Mouse (Mus musculus): ENCODE data around the gene Tfeb. TPM values are rescaled to one million over a fixed set of nuclear protein-coding genes. Genes with fewer than 3 reads are reported as not detected.

Gene Tfeb
- polyA plus RNA-seq, 1 experiment: 3.2 TPM

GRCm38 (mm10) chr17:47777141-47777540 is 40.3 kb downstream of the Tfeb start:
- TF ChIP-seq CTCF (IDR thresholded peaks at IDR 0.05; ENCODE audit: borderline replicate concordance, extremely low read depth, insufficient read depth, insufficient read length) (no peak), POLR2A (IDR thresholded peaks at IDR 0.05; ENCODE audit: borderline replicate concordance, extremely low read depth, insufficient read depth, insufficient read length, poor library complexity, severe bottlenecking) (no peak)
- DNase-seq (ENCODE audit: low read depth): no peak

DNA sequence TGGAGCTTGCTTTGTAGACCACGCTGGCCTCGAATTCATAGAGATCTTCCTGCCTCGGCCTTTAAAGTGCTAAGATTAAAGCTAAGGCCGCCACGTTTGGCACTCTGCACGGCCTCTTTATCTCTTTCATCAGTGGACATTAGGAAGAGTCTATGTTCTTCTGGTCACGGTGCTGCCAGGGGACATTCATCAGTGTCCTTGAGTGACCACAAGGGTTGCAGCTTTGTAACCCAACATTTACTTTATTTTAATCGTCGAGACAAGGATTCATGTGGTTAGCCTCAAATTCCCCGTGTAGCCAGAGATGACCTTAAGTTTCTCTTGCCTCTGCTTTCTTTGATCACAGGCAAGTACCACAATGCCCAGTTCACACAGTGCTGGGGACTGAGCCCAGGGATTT is 43.6 kb downstream of the Tfeb start:
- TF ChIP-seq POLR2A (IDR thresholded peaks at IDR 0.05; ENCODE audit: borderline replicate concordance, extremely low read depth, insufficient read depth, insufficient read length, poor library complexity, severe bottlenecking): no peak
- no peak for DNase-seq (ENCODE audit: low read depth)

DNA sequence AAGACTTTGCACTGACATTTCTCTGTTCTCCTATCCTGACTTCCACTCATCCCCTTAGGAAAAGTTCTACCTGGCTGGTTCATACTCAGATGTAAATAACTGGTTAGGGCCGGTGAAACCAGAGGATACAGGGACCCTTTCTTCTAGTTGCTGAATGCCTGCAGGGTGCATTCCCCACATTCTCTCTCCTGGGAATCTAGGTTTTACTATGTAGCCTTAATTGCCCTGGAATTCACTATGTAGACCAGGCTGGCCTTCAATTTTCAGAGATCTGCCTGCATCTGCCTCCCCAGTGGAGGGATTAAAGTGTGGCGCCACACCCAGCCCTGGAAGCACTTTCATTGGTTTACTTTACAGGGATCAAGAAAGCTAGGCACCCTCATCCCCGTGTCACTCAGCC is 45.7 kb downstream of the Tfeb start:
- DNase-seq (ENCODE audit: low read depth): no peak
- no peak for TF ChIP-seq POLR2A (IDR thresholded peaks at IDR 0.05; ENCODE audit: borderline replicate concordance, extremely low read depth, insufficient read depth, insufficient read length, poor library complexity, severe bottlenecking)
- TF ChIP-seq CTCF (IDR thresholded peaks at IDR 0.05; ENCODE audit: borderline replicate concordance, extremely low read depth, insufficient read depth, insufficient read length): no peak

- TF ChIP-seq CTCF (IDR thresholded peaks at IDR 0.05; ENCODE audit: borderline replicate concordance, extremely low read depth, insufficient read depth, insufficient read length) (no peak), POLR2A (IDR thresholded peaks at IDR 0.05; ENCODE audit: borderline replicate concordance, extremely low read depth, insufficient read depth, insufficient read length, poor library complexity, severe bottlenecking) (no peak)
- DNase-seq (ENCODE audit: low read depth): no peak
Measured at GRCm38 (mm10) chr17:47783445-47784223, 46.8 kb downstream of the Tfeb start.

DNA sequence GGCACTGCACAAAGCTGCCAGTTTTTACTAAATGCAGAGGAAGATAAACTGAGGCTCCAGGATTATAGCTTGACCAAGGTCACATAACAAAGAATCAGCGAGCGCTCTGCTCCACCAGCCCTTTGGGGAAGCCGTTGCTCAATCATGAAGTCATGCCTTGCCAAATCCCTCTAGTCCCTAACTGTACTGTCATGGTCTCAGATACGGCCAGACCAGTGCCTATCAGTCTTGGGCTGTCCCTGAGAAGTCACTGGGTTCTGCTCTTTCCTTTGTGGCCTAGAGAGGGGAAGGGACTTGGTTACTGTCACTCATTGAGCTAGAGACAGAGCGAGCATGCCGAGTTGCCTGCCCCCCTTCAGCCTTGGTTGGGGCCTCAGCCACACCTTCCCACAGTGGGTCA is 47.6 kb downstream of the Tfeb start:
- DNase-seq (ENCODE audit: low read depth): no peak
- TF ChIP-seq CTCF (IDR thresholded peaks at IDR 0.05; ENCODE audit: borderline replicate concordance, extremely low read depth, insufficient read depth, insufficient read length): no peak
- no peak for TF ChIP-seq POLR2A (IDR thresholded peaks at IDR 0.05; ENCODE audit: borderline replicate concordance, extremely low read depth, insufficient read depth, insufficient read length, poor library complexity, severe bottlenecking)

- no peak for TF ChIP-seq CTCF (IDR thresholded peaks at IDR 0.05; ENCODE audit: borderline replicate concordance, extremely low read depth, insufficient read depth, insufficient read length)
- TF ChIP-seq POLR2A (IDR thresholded peaks at IDR 0.05; ENCODE audit: borderline replicate concordance, extremely low read depth, insufficient read depth, insufficient read length, poor library complexity, severe bottlenecking): no peak
Measured at GRCm38 (mm10) chr17:47787632-47788031, 50.8 kb downstream of the Tfeb start.

DNA sequence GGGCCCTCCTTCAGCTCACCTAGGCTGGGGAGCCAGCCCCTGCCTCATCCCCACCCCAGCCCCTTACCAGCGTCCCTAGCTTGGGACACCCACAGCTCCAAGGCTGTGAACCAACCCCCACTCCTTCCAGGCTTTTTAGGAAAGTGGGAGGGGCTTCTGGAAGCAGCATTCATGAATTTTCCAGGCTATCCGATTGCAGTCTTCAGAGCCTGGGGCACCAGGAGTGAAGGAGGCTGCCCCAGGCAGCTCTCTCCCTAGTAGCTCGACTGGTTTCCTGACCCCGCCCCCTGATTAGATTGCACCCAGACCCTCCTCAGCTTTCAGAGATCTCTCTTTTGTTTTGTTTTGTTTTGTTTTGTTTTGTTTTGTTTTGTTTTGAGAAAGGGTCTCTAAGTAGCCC is 51.5 kb downstream of the Tfeb start:
- DNase-seq (ENCODE audit: low read depth): no peak
- no peak for TF ChIP-seq POLR2A (IDR thresholded peaks at IDR 0.05; ENCODE audit: borderline replicate concordance, extremely low read depth, insufficient read depth, insufficient read length, poor library complexity, severe bottlenecking)
- no peak for TF ChIP-seq CTCF (IDR thresholded peaks at IDR 0.05; ENCODE audit: borderline replicate concordance, extremely low read depth, insufficient read depth, insufficient read length)

More at GRCm38 (mm10) chr17:47787632-47788031, 50.8 kb downstream of the Tfeb start:
- no peak for DNase-seq (ENCODE audit: low read depth)

GRCm38 (mm10) chr17:47788996-47789395 is 52.2 kb downstream of the Tfeb start:
- DNase-seq (ENCODE audit: low read depth): peak; percentile 74
- no peak for TF ChIP-seq POLR2A (IDR thresholded peaks at IDR 0.05; ENCODE audit: borderline replicate concordance, extremely low read depth, insufficient read depth, insufficient read length, poor library complexity, severe bottlenecking)
- no peak for TF ChIP-seq CTCF (IDR thresholded peaks at IDR 0.05; ENCODE audit: borderline replicate concordance, extremely low read depth, insufficient read depth, insufficient read length)

DNA sequence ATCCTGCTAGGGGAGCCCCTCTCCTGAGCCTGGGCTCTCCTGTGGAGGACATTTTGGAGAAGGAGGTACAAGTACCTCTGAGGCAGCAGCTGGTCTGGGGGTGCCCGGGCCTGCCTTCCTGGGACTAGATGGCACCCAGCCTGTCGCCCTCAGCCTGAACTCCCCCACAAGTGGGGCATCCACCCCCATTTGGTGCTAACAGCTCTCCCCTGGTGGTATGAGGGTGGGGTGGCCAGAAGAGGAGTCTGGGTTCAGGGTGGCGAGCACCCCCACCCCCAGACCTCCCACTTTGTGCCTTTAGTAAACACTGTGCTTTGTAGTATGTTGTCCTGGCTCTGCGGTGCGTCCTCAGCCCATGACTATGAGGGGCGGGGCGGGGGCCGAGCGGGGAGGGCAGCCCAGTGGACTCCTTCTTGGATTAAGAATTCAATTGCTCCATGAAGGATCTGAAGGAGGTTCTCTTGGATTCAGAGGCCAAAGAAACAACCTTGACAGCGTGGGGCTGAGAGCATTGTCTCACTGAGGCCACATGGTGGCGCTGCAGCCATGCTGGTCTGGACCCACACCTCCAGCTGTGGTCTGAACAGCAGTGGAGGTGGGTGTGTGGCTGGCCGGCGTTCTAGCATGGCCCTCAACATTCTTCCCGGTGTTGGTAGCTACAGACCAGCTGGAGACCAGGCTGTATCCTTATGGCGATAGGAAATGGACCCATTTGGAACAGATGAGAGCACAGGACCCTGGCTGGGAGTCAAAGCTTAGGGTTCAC is 55.5 kb downstream of the Tfeb start:
- DNase-seq (ENCODE audit: low read depth): peak; percentile 83
- peak; percentile 99 for TF ChIP-seq CTCF (IDR thresholded peaks at IDR 0.05; ENCODE audit: borderline replicate concordance, extremely low read depth, insufficient read depth, insufficient read length)
- TF ChIP-seq POLR2A (IDR thresholded peaks at IDR 0.05; ENCODE audit: borderline replicate concordance, extremely low read depth, insufficient read depth, insufficient read length, poor library complexity, severe bottlenecking): no peak

- TF ChIP-seq POLR2A (IDR thresholded peaks at IDR 0.05; ENCODE audit: borderline replicate concordance, extremely low read depth, insufficient read depth, insufficient read length, poor library complexity, severe bottlenecking) (no peak), CTCF (IDR thresholded peaks at IDR 0.05; ENCODE audit: borderline replicate concordance, extremely low read depth, insufficient read depth, insufficient read length) (peak; percentile 93)
- DNase-seq (ENCODE audit: low read depth): peak; percentile 84
Measured at GRCm38 (mm10) chr17:47793377-47793776, 56.5 kb downstream of the Tfeb start.

- TF ChIP-seq CTCF (IDR thresholded peaks at IDR 0.05; ENCODE audit: borderline replicate concordance, extremely low read depth, insufficient read depth, insufficient read length) (peak; percentile 70), POLR2A (IDR thresholded peaks at IDR 0.05; ENCODE audit: borderline replicate concordance, extremely low read depth, insufficient read depth, insufficient read length, poor library complexity, severe bottlenecking) (no peak)
- DNase-seq (ENCODE audit: low read depth): peak; percentile 49
Measured at GRCm38 (mm10) chr17:47795446-47795845, 58.6 kb downstream of the Tfeb start.
